Mouse (Mus musculus) left cerebral cortex, postnatal 14 days (tissue): ENCODE measurements around the gene Otud7a. TPM values are rescaled to one million over a fixed set of nuclear protein-coding genes. Genes with fewer than 3 reads are reported as not detected.
A peak's percentile ranks its signal among the peaks of the same experiment; 100 is the strongest.

ENCODE experiments used
- DNase-seq, 2 experiments: peaks; one replicate each; pipeline ENCODE4 v3.0.0; 2021 to 2022; ENCODE audit warnings: low spot score in 2 of 2, mixed read lengths in 1 of 2
- intact Hi-C: fragments of 180-260 bp; cut with DNase I; formaldehyde crosslinking; loops from one replicate; pipeline ENCODE4 v1.15.1; 2025
- total RNA-seq, 2 experiments: library from RNA; stranded (reverse); gene quantifications; 2 replicates each; pipeline ENCODE4 v1.2.3; 2021

The Otud7a gene
- total RNA-seq, 2 experiments from 2014 or later, result 72.7 to 78.9 TPM

GRCm38 (mm10) chr7:63540293-63540692 is 95.7 kb downstream of the Otud7a start:
- intact Hi-C loops, result no loop called here
- no peak for DNase-seq

- DNase-seq, result peak; percentile 36 to 47
- intact Hi-C loops, result no loop called here
Measured at GRCm38 (mm10) chr7:63554457-63554856, 109.9 kb downstream of the Otud7a start.

- no peak for DNase-seq
- intact Hi-C loops, result no loop called here
Measured at GRCm38 (mm10) chr7:63556324-63556723, 111.8 kb downstream of the Otud7a start.

- intact Hi-C loops, result no loop called here
- no peak for DNase-seq
Measured at GRCm38 (mm10) chr7:63558918-63559317, 114.4 kb downstream of the Otud7a start.

GRCm38 (mm10) chr7:63559679-63560078 is 115.1 kb downstream of the Otud7a start:
- DNase-seq, result no peak
- intact Hi-C loops, result no loop called here

- intact Hi-C loops, result loop anchor here (10.0 kb wide), 1 partner anchor 139 kb away; the partner anchor contains the start of gene Otud7a
- DNase-seq, result no peak
Measured at GRCm38 (mm10) chr7:63583310-63583709, 138.8 kb downstream of the Otud7a start.

GRCm38 (mm10) chr7:63586184-63586870 is 141.8 kb downstream of the Otud7a start:
- peak in 1 of 2 experiments; percentile 17 for DNase-seq
- intact Hi-C loops, result loop anchor here (10.0 kb wide), 1 partner anchor 142 kb away; the partner anchor contains the start of gene Otud7a

- no peak for DNase-seq
- intact Hi-C loops, result no loop called here
Measured at GRCm38 (mm10) chr7:63590305-63590704, 145.8 kb downstream of the Otud7a start.

- DNase-seq, result no peak
- intact Hi-C loops, result no loop called here
Measured at GRCm38 (mm10) chr7:63591322-63591721, 146.8 kb downstream of the Otud7a start.

- intact Hi-C loops, result no loop called here
- no peak for DNase-seq
Measured at GRCm38 (mm10) chr7:63592061-63592460, 147.5 kb downstream of the Otud7a start.

GRCm38 (mm10) chr7:63604827-63605226 is 160.3 kb downstream of the Otud7a start:
- intact Hi-C loops, result no loop called here
- no peak for DNase-seq

GRCm38 (mm10) chr7:63617018-63617417 is 172.5 kb downstream of the Otud7a start:
- intact Hi-C loops, result no loop called here
- DNase-seq, result no peak

GRCm38 (mm10) chr7:63620776-63621340 is 176.3 kb downstream of the Otud7a start:
- peak; percentile 17 to 18 for DNase-seq
- intact Hi-C loops, result no loop called here

GRCm38 (mm10) chr7:63637651-63638050 is 193.1 kb downstream of the Otud7a start:
- no peak for DNase-seq
- intact Hi-C loops, result no loop called here

- intact Hi-C loops, result no loop called here
- no peak for DNase-seq
Measured at GRCm38 (mm10) chr7:63644002-63644401, 199.5 kb downstream of the Otud7a start.

GRCm38 (mm10) chr7:63647136-63647535 is 202.6 kb downstream of the Otud7a start:
- no peak for DNase-seq

GRCm38 (mm10) chr7:63660261-63660660 is 215.7 kb downstream of the Otud7a start:
- intact Hi-C loops, result no loop called here
- DNase-seq, result no peak

More at GRCm38 (mm10) chr7:63647136-63647535, 202.6 kb downstream of the Otud7a start:
- intact Hi-C loops, result no loop called here

- intact Hi-C loops, result no loop called here
- DNase-seq, result no peak
Measured at GRCm38 (mm10) chr7:63662757-63663156, 218.2 kb downstream of the Otud7a start.

- DNase-seq, result no peak
- intact Hi-C loops, result loop anchor here (5.0 kb wide), 1 partner anchor 318 kb away; no protein-coding TSS in a partner anchor
Measured at GRCm38 (mm10) chr7:63665496-63665895, 220.9 kb downstream of the Otud7a start.

GRCm38 (mm10) chr7:63667986-63668741 is 223.6 kb downstream of the Otud7a start:
- peak; percentile 48 to 51 for DNase-seq
- intact Hi-C loops, result loop anchor here (5.0 kb wide), 1 partner anchor 321 kb away; no protein-coding TSS in a partner anchor
